Mouse (Mus musculus): Measurements from ENCODE around the gene Rsph3b. TPM values are rescaled to one million over a fixed set of nuclear protein-coding genes. Genes with fewer than 3 reads are reported as not detected.
A peak's percentile ranks its signal among the peaks of the same experiment; 100 is the strongest.
"Not testable (repeated sequence)": the region's sequence is repeated elsewhere in the genome, so short reads cannot be mapped to it uniquely, and the experiment has no call there.

The Rsph3b gene
- polyA plus RNA-seq, 1 experiment: 27.7 TPM

DNA sequence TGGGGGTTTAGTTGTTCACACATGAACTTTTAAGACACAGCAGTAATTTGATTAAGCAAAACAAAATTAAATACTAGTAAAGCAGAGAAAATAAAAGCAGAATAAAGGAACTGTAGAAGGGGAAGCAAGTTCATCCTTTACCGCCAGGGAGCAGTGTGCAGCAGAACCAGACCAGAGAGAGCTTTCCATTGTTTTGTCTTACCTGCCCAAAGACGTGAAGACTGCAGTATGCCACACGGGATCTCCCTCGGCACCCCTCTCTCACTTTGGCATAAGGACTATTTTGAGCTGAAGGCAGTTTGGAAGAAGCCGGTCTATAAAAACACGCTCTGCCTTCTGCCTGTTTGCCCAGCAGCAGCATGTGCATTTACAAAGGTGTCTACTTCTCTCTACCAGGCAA, 16.9 kb upstream of the Rsph3b start:
- H3K27ac ChIP-seq (ENCODE audit: insufficient read depth, low read length); H3K4me1 ChIP-seq (ENCODE audit: control insufficient read depth, insufficient read depth, low read length); H3K4me3 ChIP-seq (ENCODE audit: insufficient read depth, low read length): not testable (repeated sequence)
- peak; percentile 38 for TF ChIP-seq CTCF (IDR thresholded peaks at IDR 0.05; ENCODE audit: extremely low read depth, insufficient read depth, low read length)

DNA sequence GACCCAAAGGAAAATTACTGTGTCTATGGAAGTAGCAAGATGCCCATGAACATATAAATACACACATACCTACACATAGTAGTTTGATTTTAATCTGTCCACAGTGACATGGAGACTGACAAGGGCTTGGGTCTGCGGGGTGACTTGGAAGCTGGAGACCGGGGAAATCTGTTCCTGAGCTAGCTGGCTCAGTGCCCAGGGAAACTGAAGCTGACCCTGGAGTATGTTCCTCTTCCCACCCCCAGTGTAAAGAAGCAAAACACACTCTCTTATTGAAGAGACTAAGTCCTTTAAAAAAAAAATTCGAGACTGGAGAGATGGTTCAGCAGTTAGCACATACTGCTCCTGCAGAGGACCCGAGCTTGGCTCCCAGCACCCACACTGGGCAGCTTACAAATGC, 14.5 kb upstream of the Rsph3b start:
- H3K27ac ChIP-seq (ENCODE audit: insufficient read depth, low read length); H3K4me1 ChIP-seq (ENCODE audit: control insufficient read depth, insufficient read depth, low read length); H3K4me3 ChIP-seq (ENCODE audit: insufficient read depth, low read length): not testable (repeated sequence)

DNA sequence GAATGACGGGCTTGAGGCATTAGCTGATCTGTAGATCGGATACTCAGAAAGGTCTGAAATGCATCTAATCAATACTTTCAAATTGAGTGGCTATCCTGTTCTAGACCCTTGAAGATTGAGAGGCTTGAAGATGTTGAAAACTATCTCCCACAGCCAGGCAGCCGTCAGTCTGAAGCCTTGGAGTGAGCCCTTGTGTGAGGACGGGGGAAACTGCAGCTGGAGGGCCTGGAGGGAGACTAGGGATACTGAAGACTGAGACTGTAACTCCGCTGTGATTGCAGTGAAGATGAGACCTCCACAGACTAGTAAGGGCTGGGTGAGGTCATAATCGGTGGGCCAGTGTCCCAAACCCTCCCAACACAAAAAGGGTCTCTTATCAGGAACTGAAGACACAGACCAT, 13.9 kb upstream of the Rsph3b start:
- H3K27ac ChIP-seq (ENCODE audit: insufficient read depth, low read length); H3K4me3 ChIP-seq (ENCODE audit: insufficient read depth, low read length); H3K4me1 ChIP-seq (ENCODE audit: control insufficient read depth, insufficient read depth, low read length): not testable (repeated sequence)

DNA sequence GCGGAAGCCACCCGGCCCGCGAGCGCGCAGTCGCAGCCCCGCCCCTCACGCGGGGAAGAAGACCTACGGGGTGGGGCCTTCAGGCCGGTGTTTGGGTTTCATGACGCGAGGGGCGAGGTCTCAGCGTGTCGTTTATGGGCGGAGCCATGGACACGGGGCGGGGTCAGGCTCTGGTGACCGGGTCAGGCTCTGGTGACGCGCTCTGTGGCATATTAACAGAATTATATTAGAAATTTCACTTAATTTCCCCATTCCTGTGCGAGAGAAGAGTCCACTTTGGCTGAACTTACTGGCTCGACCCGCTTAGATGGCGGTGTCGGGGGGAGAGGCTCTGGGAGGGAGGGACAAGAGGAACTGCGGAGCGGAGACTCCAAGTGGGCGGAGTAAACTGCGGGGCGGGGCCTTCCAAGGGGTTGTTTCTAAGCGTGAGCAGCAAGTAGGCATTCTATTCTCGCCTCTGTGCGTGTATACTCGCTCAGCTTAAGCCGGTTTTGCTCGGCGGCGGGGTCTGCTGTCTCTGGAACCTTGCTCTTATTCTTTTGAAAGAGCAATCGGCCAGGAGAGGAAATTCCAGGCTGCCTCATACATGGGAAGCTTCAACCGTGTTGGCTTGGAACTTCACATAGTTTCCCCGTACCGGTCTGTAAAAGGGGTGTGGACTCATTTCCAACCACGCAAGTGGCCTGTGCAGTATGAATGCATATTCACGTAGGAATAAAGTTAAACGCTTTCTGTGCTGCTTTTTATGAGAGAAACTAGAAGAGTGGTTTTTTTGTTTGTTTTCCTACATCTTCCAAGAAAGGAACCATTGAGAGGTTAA, 12.9 kb upstream of the Rsph3b start:
- not testable (repeated sequence) for H3K4me1 ChIP-seq (ENCODE audit: control insufficient read depth, insufficient read depth, low read length); H3K27ac ChIP-seq (ENCODE audit: insufficient read depth, low read length)
- H3K4me3 ChIP-seq (ENCODE audit: insufficient read depth, low read length): peak overlapping the region; percentile 64

DNA sequence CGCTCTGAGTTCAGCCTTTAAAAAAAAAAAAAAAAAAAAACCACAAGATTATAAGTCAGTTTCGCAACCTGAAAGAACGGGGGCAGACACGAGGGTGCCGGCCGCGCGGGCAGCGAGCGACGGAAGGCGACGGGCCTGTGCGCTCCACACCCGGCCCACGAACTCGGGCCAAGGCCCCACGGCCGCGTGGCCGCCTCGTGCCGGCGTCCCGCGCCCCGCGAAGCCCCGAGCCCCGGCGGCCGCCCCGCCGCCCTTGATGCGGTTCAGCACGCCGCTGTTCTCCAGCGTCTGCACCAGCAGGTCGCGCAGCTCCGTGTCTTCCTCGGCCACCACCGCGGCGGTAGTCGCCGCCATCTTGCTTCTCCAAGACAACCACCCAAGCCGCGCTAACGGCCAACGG, 12.3 kb upstream of the Rsph3b start, which contains the start of gene Tagap1:
TSS of gene Tagap1 (minus strand) at position 381 of the 400 bp plus-strand sequence.
- not testable (repeated sequence) for H3K27ac ChIP-seq (ENCODE audit: insufficient read depth, low read length); H3K4me1 ChIP-seq (ENCODE audit: control insufficient read depth, insufficient read depth, low read length)
- H3K4me3 ChIP-seq (ENCODE audit: insufficient read depth, low read length): peak within 1 kb of the TSS; percentile 64

DNA sequence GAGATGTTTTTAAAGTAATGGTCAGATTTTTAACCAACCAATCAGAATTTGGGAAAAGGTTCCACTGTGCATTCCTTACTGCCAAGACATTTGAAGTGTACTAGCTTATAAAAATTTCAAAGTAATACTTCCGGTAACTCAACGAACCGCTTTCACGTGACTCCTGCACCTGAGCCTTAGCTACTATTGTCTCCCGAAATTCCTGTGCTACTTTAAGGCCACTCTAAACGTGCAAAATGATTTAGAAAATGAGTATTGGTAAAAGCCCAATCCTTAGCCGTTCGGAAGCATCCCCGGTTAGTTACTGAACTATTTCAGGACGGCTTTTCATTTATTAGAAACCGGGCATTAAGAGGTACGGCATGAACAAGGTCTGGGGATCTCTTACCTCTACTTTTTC, 11.9 kb upstream of the Rsph3b start:
- H3K4me3 ChIP-seq (ENCODE audit: insufficient read depth, low read length): peak overlapping the region; percentile 31; the same call in 1 of the 2 replicates
- not testable (repeated sequence) for H3K4me1 ChIP-seq (ENCODE audit: control insufficient read depth, insufficient read depth, low read length); H3K27ac ChIP-seq (ENCODE audit: insufficient read depth, low read length)

DNA sequence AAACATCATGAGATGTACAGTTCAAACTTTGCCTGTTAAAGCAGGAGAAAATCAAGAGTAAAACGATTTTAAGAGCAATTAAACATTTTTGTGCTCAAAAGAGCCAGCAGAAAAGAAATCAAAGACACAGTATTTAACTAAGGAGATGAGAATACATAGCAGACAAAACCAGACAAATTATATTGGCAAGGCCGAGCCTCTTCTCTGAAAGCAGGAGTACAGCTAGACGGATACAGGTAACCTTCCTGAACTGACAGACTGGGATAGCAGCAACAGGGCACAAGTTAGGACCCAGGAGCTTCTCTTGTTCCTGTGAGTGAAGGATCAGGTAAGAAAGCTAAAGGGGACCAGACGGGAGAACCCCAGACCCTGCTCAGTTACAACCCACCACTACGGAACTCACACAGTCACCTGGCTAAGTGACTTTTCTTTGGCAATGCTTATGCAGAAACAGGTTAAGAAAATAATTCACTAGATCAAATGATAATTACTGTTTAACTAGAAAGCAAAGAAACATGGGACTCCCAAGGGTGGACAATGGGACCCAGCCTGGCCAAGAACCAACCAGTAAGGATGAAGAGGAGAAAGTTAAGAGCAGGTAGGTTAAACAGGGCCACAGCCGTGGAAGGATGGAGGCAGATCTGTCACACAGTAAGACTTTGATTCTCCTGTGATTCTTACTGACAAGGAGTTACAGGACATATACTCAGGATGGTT, 11.2 kb upstream of the Rsph3b start:
- H3K27ac ChIP-seq (ENCODE audit: insufficient read depth, low read length); H3K4me1 ChIP-seq (ENCODE audit: control insufficient read depth, insufficient read depth, low read length); H3K4me3 ChIP-seq (ENCODE audit: insufficient read depth, low read length): not testable (repeated sequence)

DNA sequence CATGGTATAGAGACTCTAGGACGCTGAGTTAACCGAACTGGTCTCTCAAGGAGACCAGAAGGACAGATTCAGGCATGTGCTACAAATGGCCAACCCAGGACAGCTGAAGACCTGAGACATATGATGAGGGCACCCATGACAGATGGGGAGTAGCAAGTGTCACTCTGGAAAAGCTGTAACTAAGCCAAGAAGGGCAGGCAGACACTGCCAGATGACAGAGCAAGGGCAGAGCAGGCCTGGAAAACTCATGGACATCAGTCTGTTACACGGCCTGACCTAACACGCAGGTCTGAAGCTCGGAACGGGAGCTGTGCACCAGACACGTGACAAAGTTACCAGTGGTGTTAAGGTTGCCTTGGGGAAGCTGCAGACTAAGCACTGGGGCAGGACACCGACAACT, 10.4 kb upstream of the Rsph3b start:
- H3K4me1 ChIP-seq (ENCODE audit: control insufficient read depth, insufficient read depth, low read length); H3K4me3 ChIP-seq (ENCODE audit: insufficient read depth, low read length): not testable (repeated sequence)

DNA sequence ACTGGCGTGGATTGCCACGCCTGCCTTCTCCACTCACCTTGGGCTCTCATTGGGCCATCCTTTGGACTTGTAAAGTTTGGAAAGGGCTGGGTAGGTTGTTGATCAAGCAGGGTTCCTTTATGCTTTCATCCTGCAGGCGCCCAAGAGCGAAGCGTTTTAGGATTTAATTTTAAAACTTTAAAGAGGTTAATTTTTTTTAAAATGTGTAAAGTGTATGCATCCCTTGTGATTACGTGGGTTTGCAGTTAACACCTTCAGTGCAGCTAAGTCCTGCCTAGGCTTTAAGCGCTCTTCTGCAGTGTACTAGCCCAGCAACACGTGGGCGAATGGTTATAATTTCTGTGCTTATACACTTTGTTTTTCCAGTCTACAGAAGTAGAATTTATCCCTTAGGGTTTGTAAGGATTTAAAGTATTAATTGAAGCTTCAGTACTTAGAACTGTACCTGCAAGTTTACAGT, 317 bp upstream of the Rsph3b start:
- H3K4me1 ChIP-seq (ENCODE audit: control insufficient read depth, insufficient read depth, low read length): not testable (repeated sequence)
- H3K27ac ChIP-seq (ENCODE audit: insufficient read depth, low read length): peak overlapping the region; percentile 61; the same call in 1 of the 2 replicates
- H3K4me3 ChIP-seq (ENCODE audit: insufficient read depth, low read length): peak overlapping the region; percentile 67; the same call in 1 of the 2 replicates

More for the DNA sequence above, 10.4 kb upstream of the Rsph3b start:
- H3K27ac ChIP-seq (ENCODE audit: insufficient read depth, low read length): not testable (repeated sequence)

DNA sequence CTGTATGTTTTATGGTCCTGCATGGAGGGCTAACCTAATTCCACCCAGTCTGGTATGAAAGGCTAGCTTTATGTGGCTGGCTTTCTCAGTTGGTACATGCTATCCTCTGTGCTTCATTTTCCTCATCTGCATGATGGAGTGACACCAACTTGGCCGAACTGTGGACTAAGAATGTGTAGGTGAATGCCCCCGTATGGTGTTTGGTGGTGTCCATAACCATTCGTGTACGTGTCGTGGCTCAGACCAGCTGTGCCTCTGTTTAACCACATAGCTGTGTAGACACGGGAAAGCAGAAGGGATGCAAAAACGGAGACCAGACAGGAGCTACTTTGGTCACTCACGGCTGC, 872 bp downstream of the Rsph3b start:
- H3K27ac ChIP-seq (ENCODE audit: insufficient read depth, low read length); H3K4me1 ChIP-seq (ENCODE audit: control insufficient read depth, insufficient read depth, low read length): not testable (repeated sequence)
- H3K4me3 ChIP-seq (ENCODE audit: insufficient read depth, low read length): peak overlapping the region; percentile 67

DNA sequence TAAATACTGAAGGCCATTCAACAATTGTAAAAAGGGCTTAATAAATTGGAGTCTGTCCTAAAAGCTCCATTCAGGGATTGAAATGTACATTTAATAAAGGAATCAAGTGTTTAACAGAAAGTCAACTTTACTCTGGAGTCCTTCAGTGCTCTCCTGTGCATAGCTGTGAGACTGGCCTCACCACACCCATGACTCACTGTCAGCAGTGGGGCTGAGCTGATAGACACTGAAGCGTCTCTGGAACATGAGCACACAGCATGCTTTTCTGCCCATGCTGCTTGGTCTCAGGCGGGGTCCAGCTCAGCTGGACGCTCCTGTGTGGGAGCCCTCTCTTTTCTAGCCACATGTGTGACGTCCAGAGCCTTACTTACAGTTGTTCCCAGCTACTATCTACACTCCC, 5.9 kb downstream of the Rsph3b start:
- H3K4me3 ChIP-seq (ENCODE audit: insufficient read depth, low read length); H3K27ac ChIP-seq (ENCODE audit: insufficient read depth, low read length); H3K4me1 ChIP-seq (ENCODE audit: control insufficient read depth, insufficient read depth, low read length): not testable (repeated sequence)

DNA sequence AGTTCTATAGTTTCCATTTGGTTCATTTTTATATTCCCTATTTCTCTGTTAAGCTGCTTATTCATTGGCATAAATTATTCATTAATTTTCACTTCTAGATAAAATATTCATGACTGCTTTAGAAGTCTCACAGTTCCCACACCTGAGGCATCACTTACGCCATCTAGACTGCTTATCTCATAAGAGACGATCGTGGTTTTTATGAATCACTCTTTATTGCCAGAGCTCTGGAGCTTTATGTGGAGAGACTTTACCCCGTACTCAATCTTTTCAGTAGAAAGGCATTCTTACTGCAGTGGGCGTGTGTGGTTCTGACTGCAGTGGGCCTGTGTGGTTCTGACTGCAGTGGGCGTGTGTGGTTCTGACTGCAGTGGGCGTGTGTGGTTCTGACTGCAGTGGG, 16.9 kb downstream of the Rsph3b start:
- H3K4me3 ChIP-seq (ENCODE audit: insufficient read depth, low read length); H3K4me1 ChIP-seq (ENCODE audit: control insufficient read depth, insufficient read depth, low read length); H3K27ac ChIP-seq (ENCODE audit: insufficient read depth, low read length): not testable (repeated sequence)

DNA sequence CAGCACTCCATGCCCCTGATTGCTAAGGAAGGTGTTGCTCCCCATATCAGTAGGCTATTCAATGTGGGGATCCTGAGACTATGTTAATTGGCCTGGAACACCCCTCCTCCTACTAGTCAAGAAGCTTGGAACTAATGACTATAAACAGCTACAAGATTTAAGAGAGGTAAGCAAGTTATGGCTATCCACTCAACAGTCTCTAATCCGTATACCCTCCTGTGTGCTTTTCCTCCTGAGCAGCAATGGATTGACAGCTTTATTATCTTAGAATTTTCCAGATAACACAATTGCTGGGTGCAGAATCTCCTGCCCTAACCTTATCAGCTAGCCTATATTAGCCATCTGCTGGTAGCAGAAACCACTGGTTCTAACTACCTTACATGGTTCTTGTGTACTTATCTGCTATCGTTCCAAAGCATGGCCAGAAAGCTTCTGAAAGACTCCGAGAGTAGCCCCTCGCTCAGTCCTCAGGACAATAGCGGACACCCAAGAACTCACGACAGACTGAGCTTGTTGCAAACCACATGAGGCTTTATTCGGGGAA, 28.1 kb downstream of the Rsph3b start:
- not testable (repeated sequence) for H3K27ac ChIP-seq (ENCODE audit: insufficient read depth, low read length); H3K4me3 ChIP-seq (ENCODE audit: insufficient read depth, low read length); H3K4me1 ChIP-seq (ENCODE audit: control insufficient read depth, insufficient read depth, low read length)

DNA sequence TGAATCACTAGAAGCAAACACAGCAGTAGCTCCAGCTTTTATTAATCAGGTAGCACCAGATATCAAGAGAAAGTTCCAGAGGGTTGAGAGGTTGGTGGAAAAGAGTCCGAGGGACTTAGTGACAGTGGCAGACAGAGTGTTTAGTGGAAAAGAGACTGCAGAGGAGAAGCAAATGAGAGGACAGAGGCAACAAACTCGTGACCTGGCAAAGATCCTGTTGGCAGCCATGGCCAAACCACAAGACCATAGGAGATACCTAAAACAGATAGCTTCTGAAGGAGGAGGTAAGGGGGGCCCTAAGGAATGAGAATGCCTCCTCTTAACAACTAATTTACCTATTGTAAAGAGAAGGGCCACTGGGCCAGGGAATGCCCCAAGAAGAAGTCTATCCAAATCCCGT, 29.1 kb downstream of the Rsph3b start:
- not testable (repeated sequence) for H3K4me3 ChIP-seq (ENCODE audit: insufficient read depth, low read length); H3K4me1 ChIP-seq (ENCODE audit: control insufficient read depth, insufficient read depth, low read length); H3K27ac ChIP-seq (ENCODE audit: insufficient read depth, low read length)

DNA sequence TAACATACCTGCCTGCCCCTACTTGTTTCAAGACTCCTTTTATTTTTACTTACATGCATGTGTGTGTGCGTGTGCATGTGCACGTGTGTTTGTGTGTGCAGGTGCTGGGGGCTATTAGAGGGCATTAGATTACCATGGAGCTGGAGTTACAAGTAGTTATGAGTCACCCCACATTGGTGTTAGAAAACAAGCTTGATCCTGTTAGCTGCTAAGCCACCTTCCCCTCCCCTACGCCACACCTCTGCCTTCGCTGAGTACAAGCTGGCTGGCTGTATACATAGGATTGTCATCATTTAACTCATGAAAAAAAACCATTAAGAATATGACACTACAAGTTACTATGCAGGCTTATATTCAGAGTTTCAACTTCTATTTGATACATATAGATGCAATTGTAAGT, 33.2 kb downstream of the Rsph3b start:
- H3K4me3 ChIP-seq (ENCODE audit: insufficient read depth, low read length); H3K4me1 ChIP-seq (ENCODE audit: control insufficient read depth, insufficient read depth, low read length); H3K27ac ChIP-seq (ENCODE audit: insufficient read depth, low read length): not testable (repeated sequence)

DNA sequence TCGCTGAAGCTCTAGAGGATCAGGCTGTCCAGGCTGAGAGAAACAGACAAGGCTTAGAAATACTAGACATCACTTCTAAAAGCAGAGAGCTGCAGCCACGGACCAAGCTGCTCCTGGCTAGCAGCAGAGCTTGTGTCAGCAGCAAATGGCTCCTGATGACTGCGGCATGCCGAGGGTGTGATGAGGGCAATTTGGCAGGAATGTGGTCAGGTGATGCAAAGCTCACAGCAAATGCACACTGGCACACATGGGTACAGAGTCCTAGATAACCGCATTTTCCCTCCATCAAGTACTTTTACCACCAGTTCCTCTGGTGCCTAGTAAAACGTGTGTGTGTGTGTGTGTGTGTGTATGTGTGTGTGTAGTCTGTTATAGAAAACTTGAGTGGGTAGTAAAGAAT, 34.4 kb downstream of the Rsph3b start:
- H3K27ac ChIP-seq (ENCODE audit: insufficient read depth, low read length); H3K4me3 ChIP-seq (ENCODE audit: insufficient read depth, low read length); H3K4me1 ChIP-seq (ENCODE audit: control insufficient read depth, insufficient read depth, low read length): not testable (repeated sequence)
